Mouse (Mus musculus): ENCODE measurements at regions not wholly inside any gene's neighbourhood (a gene's known extent, or its start where the extent isn't known, plus 50 kb on each side); places are given as distances from the start of the nearest gene placed in this dataset.

DNA sequence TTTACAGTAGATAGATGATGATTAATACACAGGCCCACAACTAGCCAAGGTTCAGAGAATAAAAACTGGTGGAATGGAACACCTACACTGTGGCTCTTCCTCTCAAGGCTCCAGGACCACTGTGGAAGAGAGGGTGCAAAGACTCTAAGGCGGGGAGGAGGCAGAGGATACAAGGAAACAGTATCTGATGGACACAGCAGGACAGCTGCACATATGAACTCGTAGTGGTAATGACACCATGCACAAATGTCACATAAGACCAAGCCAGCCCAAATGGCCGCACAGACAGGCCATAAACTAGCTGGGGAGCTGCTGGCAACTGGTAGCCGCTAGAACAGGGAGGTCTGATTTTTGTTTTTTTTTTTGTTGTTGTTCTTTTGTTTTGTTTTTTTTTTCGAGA lies 197.0 kb upstream of the Serp2 start:
- no peak for DNase-seq

DNA sequence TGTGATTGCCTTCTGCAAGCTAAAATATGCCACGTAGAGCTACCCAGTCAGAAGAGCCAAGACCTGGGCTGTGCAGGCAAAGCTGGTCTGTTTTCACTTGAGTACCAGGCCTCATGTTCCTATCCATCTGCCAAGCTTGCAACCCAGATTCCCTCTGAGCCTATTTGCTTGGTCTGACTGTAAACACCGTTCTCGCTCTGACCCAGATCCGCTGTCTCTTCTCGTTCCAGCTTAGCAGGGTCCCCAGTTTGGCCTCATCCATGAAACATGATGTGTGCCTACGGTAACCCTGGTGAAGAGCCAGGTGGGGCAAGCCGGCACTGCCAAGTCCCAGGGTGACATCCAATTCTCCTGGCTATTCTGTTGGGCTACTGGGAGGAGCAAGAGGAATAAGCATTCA lies 192.5 kb upstream of the Serp2 start:
- DNase-seq: no peak

GRCm38 (mm10) chr14:76748711-76749110 lies 192.0 kb upstream of the Serp2 start:
- no peak for DNase-seq

DNA sequence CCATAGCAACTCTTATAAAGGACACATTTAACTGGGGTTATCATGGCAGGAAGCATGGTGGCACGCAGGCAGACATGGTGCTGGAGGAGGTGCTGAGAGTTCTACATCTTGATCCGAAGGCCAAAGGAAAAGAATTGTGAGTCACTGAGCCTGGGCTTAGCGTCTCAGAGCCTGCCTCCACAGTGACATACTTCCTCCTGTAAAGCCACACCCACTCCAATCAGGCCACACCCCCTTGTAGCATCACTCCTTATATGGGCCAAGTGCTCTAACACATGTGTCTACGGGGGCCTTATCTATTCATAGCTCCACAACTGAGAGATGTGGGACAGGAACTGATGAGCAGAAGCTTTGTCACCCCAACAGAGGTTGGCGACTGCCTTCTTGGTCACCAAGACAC lies 191.1 kb upstream of the Serp2 start:
- no peak for DNase-seq

GRCm38 (mm10) chr14:76746282-76746681 lies 189.6 kb upstream of the Serp2 start:
- no peak for DNase-seq

- no peak for DNase-seq
These were observed 188.2 kb upstream of the Serp2 start for GRCm38 (mm10) chr14:76744674-76745433.

GRCm38 (mm10) chr14:76742297-76742696 lies 185.6 kb upstream of the Serp2 start:
- no peak for DNase-seq

GRCm38 (mm10) chr14:76739836-76740597 lies 183.3 kb upstream of the Serp2 start:
- peak; percentile 62 to 65 for DNase-seq

- DNase-seq: no peak
These were observed 179.3 kb upstream of the Serp2 start for GRCm38 (mm10) chr14:76735997-76736396.

DNA sequence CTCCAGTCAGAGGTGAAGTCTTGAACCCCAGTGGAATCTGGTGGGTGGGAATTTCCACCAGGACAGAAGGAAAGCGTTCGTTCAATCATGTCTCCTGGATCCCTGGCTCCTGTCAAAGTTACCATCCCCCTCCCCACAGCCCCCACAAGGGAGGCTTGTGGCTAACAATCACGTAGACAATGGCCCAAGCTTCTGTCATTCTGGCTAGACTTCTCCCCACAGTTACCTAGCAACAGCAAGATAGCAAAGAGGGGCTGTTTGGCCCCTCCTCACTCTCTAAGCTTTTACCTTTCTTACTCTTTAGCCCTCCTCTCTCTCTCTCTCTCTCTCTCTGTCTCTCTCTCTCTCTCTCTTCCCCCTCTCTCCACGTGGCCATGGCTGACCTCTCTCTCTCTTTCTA lies 178.4 kb upstream of the Serp2 start:
- DNase-seq: no peak

- no peak for DNase-seq
These were observed 176.7 kb upstream of the Serp2 start for GRCm38 (mm10) chr14:76733258-76733823.

GRCm38 (mm10) chr14:76731096-76731986 lies 174.7 kb upstream of the Serp2 start:
- peak; percentile 79 to 88 for DNase-seq

DNA sequence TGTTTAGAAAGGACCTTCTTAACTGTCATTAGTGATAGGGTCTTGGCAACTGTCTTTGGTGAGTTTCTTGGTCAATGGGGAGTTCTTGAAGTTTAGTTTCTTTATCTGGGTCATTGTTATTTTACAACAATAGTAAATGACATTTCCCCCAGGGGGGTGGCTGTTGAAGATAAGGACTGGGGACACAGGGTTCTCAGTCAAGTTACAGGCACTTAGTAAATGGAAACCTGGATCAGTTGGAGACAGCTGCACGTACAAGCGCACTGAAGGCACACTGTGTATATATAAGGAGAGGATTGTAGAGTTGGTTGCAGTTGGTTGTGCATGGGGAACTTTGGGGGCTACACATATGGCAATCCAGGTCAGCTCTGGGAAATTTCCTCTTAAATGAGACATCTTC lies 169.2 kb upstream of the Serp2 start:
- DNase-seq: peak in 1 of 2 experiments; percentile 49

- DNase-seq: peak; percentile 58 to 65
These were observed 168.5 kb upstream of the Serp2 start for GRCm38 (mm10) chr14:76725231-76725630.

- DNase-seq: peak; percentile 47 to 49
These were observed 168.1 kb upstream of the Serp2 start for GRCm38 (mm10) chr14:76724826-76725225.

DNA sequence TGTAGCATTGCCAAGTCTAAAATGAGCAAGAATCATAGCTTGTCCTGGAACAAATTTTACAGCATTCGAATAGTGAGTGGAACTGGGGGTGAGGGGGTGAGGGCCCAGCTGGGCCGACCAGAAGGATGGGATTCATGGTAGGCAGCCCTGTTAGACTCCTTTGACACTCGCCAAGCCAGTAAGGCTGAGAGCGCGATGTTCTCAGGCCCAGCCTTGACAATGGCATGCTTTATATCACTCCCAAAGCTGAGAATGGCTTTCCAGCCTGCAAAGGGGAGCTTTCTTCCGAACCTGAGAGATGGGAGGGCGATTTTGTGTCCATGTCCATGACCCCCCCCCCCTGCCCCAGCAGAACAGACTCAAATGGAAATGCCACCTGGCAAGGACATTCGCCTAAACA lies 167.7 kb upstream of the Serp2 start:
- no peak for DNase-seq

DNA sequence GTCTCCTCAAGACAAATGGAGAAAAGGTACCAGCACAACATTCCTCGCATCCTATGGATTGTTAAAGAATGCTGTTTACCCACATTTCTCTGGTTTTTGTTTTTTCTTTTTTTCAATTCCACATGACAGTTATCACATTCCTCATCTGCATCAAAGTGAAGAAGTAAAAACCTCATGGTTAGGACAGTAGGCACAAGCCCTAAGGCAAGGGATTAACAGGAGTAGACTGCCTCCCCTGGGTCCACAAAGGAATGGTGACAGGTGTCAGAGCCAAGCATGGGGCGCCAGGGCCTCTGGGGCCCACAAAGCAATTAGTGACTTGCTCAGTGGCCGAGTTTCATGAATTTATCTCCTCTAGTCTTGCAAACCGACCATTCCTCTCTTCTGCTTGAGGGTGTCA lies 166.9 kb upstream of the Serp2 start:
- DNase-seq: no peak

DNA sequence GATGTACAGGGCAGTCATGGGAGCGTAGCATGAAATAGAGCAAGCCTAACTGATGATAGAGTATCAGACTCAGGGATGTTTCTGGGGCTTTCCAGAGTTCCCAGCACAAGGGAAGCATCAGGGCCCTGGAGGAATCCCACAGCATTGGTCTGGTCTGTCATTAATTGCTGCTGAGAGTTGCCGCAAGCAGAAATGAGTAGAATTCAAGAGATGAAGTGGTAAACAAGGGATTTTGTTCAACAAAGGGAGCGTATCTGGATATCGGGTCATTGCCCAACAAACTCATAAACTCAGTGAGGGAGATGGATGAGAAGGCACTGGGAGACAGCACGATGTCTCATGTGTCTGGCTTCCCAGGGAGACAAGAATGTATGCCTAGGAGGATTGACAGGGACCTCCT lies 165.6 kb upstream of the Serp2 start:
- DNase-seq: no peak

DNA sequence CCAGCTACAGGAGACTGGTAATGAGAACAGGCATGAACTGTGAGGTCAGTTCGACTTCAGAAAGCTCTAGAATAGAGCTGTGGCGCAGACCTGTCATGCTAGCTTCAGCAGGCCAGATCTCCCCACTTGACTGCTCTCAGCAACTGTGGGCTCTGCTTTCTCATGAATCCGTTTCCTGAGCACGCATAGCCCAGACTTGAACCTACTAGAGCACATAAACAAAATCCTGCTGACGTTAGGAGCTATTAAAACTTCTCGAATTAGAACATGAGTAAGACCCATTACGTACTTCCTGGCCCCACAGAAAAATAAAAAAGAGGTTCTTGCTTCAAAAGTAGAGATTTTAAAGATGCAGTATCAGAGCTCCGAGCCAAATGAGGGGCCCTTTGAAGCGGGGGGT lies 165.1 kb upstream of the Serp2 start:
- peak in 1 of 2 experiments; percentile 39 for DNase-seq

- DNase-seq: no peak
These were observed 160.4 kb upstream of the Serp2 start for GRCm38 (mm10) chr14:76717081-76717480.

DNA sequence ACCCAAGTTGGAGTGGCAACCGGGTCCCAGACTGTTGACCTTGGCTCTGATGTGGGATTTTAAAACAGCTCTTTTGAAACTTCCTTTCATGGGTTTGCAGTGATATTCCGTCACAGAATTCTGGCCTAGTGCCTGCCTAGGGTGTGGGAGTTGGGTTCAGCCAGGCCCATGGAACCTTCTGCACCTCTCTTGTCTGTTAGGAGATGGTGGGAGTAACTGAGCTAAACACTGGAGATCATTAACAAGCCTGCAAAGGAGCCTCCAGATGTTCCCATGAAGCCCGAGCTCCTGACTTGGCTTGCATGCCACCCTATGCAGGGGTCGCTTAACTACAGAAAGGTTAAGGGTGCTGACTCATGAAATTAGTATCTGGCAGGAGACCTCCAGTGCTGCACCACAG lies 158.0 kb upstream of the Serp2 start:
- DNase-seq: peak; percentile 76 to 80

DNA sequence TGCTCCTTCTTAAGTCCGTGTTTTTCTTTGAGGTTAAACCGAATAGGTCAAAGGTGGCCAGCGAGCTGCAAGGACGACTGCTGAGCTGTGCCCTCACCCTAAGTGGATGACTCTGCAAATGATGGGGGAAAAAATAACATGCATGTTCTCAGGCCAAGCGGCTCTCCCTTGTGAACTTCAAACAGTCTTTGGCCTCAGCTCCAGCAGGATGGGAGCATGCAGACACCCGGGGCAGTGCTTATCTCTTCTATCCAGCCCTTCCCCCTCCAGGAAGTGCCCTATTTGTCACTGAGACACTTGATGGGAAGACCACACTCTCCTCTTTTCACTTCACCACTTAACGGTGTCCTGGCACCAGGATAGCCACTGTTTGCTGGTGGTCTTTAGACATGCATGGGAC lies 157.3 kb upstream of the Serp2 start:
- DNase-seq: no peak
